Mouse (Mus musculus): ENCODE data around the gene Efna2. TPM values are rescaled to one million over a fixed set of nuclear protein-coding genes. Genes with fewer than 3 reads are reported as not detected.

Gene Efna2
- polyA plus RNA-seq, 1 experiment from 2014 or later, result 10.5 TPM

DNA sequence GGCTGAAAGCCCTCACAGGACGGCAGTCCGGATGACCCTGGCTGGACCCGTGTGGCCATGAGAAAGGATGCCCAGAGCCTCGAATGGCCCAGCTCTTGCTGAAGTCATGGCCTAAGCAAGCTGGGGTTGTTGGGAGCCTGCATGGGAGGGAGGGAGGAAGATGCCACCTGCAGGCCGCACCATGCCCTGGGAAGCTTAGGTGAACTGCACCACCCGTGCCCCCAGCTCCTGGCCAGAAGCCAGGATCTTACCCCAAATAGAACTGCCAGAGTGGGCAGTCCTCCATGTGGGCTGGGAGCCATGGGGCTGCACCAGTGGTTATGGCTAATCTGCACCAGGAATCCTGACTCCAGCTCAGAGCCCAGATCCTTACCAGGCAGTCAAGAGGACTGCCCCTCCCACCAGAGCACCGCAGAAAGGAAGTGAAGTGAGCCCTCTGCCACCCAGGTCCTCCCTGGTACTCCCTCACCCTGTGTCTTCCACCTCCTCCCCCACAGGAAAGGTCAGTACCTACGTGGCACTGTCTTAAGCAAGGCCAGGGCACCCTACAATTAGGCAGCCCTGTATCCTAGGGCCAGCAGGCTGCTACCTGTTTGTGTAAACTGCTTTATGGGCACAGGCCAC, 45.9 kb upstream of the Efna2 start:
- peak; percentile 25; the same call in 1 of the 2 replicates for TF ChIP-seq CTCF (IDR thresholded peaks at IDR 0.05; ENCODE audit: low read depth)
- 70% methylated on average over 8 of the region's 8 CpGs for WGBS
- Histone ChIP-seq H3K27ac (no peak overlapping the region), H3K9ac (ENCODE audit: low read depth, low read length) (no peak overlapping the region), H3K9me3 (replicated peaks; ENCODE audit: low read length) (no peaks in the 10 kb centered on the region), H3K4me1 (replicated peaks; ENCODE audit: insufficient read depth, low read length) (peaks cover 25% of the 10 kb centered on the region; the same call in 1 of the 2 replicates), H3K36me3 (ENCODE audit: insufficient read depth, low read length) (peaks cover 20% of the 10 kb centered on the region), H3K27me3 (ENCODE audit: insufficient read depth, low read length) (no peaks in the 10 kb centered on the region), H3K4me3 (replicated peaks; ENCODE audit: low read depth, low read length) (no peak overlapping the region), H3K4me2 (ENCODE audit: low read length) (no peak overlapping the region)
- ATAC-seq (replicated peaks; ENCODE audit: low FRiP score, low read depth) (no peak), DNase-seq (ENCODE audit: low spot score) (no peak)

DNA sequence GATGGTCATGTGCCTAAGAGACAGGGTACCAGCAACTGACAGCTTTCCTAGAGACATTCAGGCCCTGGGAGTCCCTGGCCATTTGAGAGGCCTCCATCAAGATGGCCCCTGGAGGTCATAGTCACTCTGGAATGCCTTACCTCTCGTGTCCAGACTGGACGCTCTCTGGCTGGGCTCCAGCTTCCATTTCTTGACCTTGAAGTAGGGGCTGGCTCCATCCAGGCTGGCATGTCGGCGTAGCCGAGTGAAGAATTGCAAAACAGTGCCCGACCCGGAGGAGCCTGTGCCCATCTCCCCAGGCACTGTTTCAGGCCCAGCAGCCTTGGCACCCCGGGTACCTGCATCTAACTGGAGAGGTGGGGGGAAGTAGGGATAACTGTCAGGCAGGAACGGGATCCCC, 44.9 kb upstream of the Efna2 start:
- DNase-seq (ENCODE audit: low spot score), result no peak
- 76% methylated on average over 9 of the region's 9 CpGs for WGBS
- no peak overlapping the region for H3K9ac ChIP-seq (ENCODE audit: low read depth, low read length)
- no peak overlapping the region for H3K4me3 ChIP-seq (replicated peaks; ENCODE audit: low read depth, low read length)
- no peak for ATAC-seq (replicated peaks; ENCODE audit: low FRiP score, low read depth)
- no peak for TF ChIP-seq CTCF (IDR thresholded peaks at IDR 0.05; ENCODE audit: low read depth)
- H3K27ac ChIP-seq, result no peak overlapping the region
- no peak overlapping the region for H3K4me2 ChIP-seq (ENCODE audit: low read length)
- peaks cover 30% of the 10 kb centered on the region; the same call in 1 of the 2 replicates for H3K4me1 ChIP-seq (replicated peaks; ENCODE audit: insufficient read depth, low read length)
- H3K27me3 ChIP-seq (ENCODE audit: insufficient read depth, low read length), result no peaks in the 10 kb centered on the region
- H3K36me3 ChIP-seq (ENCODE audit: insufficient read depth, low read length), result peaks cover 10% of the 10 kb centered on the region
- H3K9me3 ChIP-seq (replicated peaks; ENCODE audit: low read length), result no peaks in the 10 kb centered on the region

- DNase-seq (ENCODE audit: low spot score) (no peak), ATAC-seq (replicated peaks; ENCODE audit: low FRiP score, low read depth) (no peak)
- no peaks in the 10 kb centered on the region for H3K9me3 ChIP-seq (replicated peaks; ENCODE audit: low read length)
- no peak overlapping the region for H3K27ac ChIP-seq
- 83% methylated on average over 10 of the region's 10 CpGs for WGBS
- H3K9ac ChIP-seq (ENCODE audit: low read depth, low read length), result no peak overlapping the region
- no peak overlapping the region for H3K4me2 ChIP-seq (ENCODE audit: low read length)
- peaks cover 2% of the 10 kb centered on the region; the same call in 1 of the 2 replicates for H3K36me3 ChIP-seq (ENCODE audit: insufficient read depth, low read length)
- TF ChIP-seq CTCF (IDR thresholded peaks at IDR 0.05; ENCODE audit: low read depth), result no peak
- H3K4me3 ChIP-seq (replicated peaks; ENCODE audit: low read depth, low read length), result no peak overlapping the region
- H3K4me1 ChIP-seq (replicated peaks; ENCODE audit: insufficient read depth, low read length), result peaks cover 30% of the 10 kb centered on the region; the same call in 1 of the 2 replicates
- H3K27me3 ChIP-seq (ENCODE audit: insufficient read depth, low read length), result no peaks in the 10 kb centered on the region
Measured at GRCm38 (mm10) chr10:80135161-80135560, 44.1 kb upstream of the Efna2 start.

DNA sequence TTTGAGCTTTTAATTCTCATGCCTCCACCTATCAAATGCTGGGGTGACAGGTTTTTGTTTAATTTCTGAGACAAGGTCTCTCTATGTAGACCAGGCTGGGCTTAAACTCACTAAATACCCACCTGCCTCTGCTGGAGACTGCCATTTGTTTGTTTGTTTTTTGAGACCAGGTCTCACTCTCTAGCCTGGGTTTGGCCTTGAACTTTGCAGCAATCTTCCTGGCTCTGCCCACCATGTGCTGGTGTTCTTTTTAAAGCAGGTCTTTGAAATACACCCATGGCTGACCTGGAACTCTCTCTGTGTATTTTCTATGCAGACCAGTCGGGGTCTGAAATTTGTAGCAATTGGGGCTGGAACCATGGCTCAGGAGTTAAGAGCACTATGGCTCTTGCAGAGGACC, 43.6 kb upstream of the Efna2 start:
- no peak for ATAC-seq (replicated peaks; ENCODE audit: low FRiP score, low read depth)
- Histone ChIP-seq H3K27ac (no peak overlapping the region), H3K9ac (ENCODE audit: low read depth, low read length) (no peak overlapping the region), H3K9me3 (replicated peaks; ENCODE audit: low read length) (no peaks in the 10 kb centered on the region), H3K4me3 (replicated peaks; ENCODE audit: low read depth, low read length) (no peak overlapping the region), H3K4me2 (ENCODE audit: low read length) (no peak overlapping the region), H3K4me1 (replicated peaks; ENCODE audit: insufficient read depth, low read length) (peaks cover 30% of the 10 kb centered on the region; the same call in 1 of the 2 replicates), H3K27me3 (ENCODE audit: insufficient read depth, low read length) (no peaks in the 10 kb centered on the region), H3K36me3 (ENCODE audit: insufficient read depth, low read length) (no peaks in the 10 kb centered on the region)
- 93% methylated on average over 1 of the region's 1 CpGs for WGBS
- DNase-seq (ENCODE audit: low spot score), result no peak
- no peak for TF ChIP-seq CTCF (IDR thresholded peaks at IDR 0.05; ENCODE audit: low read depth)

DNA sequence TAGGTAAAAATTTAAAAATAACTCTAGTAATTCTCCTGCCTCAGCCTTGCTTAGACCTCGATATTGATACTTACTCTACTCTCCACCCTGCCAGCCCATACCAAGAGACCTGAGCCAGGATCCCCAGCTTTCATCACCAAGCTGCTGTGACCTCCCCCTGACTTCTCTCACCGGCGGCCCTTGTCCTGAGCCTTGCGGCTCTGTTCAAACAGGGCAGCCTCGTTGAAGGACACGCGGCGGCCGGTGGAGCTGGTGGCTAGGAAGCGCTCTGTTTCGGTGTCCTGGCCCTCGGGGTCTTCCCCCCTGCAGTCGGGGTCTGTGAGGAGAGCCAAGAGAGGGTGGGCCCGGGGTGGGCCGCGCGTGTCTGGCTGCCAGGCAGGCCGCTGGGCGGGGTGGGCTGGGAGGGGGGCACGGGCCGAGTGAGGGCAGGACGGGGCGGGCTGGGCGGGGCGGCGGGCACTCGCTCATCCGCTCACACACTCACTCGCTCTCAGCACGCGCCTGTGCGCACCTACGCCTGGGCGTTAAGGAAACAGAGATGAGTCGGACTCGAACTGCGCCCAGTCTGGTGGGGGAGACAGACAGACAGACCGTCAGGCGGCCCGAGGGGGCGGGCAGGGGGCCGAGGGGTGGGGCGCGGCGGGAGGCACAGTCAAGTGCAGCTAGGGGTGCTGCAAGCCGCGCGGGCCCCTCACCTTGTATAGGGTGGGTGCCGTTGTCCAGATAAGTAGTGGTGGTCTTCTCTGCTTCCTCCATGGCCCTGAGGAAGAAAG, 42.9 kb upstream of the Efna2 start:
- no peak for TF ChIP-seq CTCF (IDR thresholded peaks at IDR 0.05; ENCODE audit: low read depth)
- peaks cover 23% of the 10 kb centered on the region; the same call in 1 of the 2 replicates for H3K4me1 ChIP-seq (replicated peaks; ENCODE audit: insufficient read depth, low read length)
- 24% methylated on average over 40 of the region's 49 CpGs for WGBS
- no peak for ATAC-seq (replicated peaks; ENCODE audit: low FRiP score, low read depth)
- no peaks in the 10 kb centered on the region for H3K27me3 ChIP-seq (ENCODE audit: insufficient read depth, low read length)
- peak overlapping the region; percentile 69; the same call in 1 of the 2 replicates for H3K4me3 ChIP-seq (replicated peaks; ENCODE audit: low read depth, low read length)
- H3K36me3 ChIP-seq (ENCODE audit: insufficient read depth, low read length), result no peaks in the 10 kb centered on the region
- H3K27ac ChIP-seq, result no peak overlapping the region
- H3K9me3 ChIP-seq (replicated peaks; ENCODE audit: low read length), result no peaks in the 10 kb centered on the region
- H3K4me2 ChIP-seq (ENCODE audit: low read length), result peak overlapping the region; percentile 98
- no peak for DNase-seq (ENCODE audit: low spot score)
- H3K9ac ChIP-seq (ENCODE audit: low read depth, low read length), result no peak overlapping the region

GRCm38 (mm10) chr10:80136952-80137625, 42.2 kb upstream of the Efna2 start:
- Histone ChIP-seq H3K27me3 (ENCODE audit: insufficient read depth, low read length) (no peaks in the 10 kb centered on the region), H3K4me1 (replicated peaks; ENCODE audit: insufficient read depth, low read length) (peaks cover 23% of the 10 kb centered on the region; the same call in 1 of the 2 replicates), H3K4me2 (ENCODE audit: low read length) (peak overlapping the region; percentile 98), H3K4me3 (replicated peaks; ENCODE audit: low read depth, low read length) (peak overlapping the region; percentile 69), H3K9ac (ENCODE audit: low read depth, low read length) (peak overlapping the region; percentile 23; the same call in 1 of the 2 replicates), H3K9me3 (replicated peaks; ENCODE audit: low read length) (no peaks in the 10 kb centered on the region), H3K27ac (0 out of 2 replicates have a peak overlapping the region, but pooled peaks have one; percentile 25), H3K36me3 (ENCODE audit: insufficient read depth, low read length) (no peaks in the 10 kb centered on the region)
- 5% methylated on average over 28 of the region's 29 CpGs for WGBS
- no peak for TF ChIP-seq CTCF (IDR thresholded peaks at IDR 0.05; ENCODE audit: low read depth)
- DNase-seq (ENCODE audit: low spot score) (no peak), ATAC-seq (replicated peaks; ENCODE audit: low FRiP score, low read depth) (0 out of 2 replicates have a peak, but pooled peaks have one; percentile 15)
